Mouse (Mus musculus): ENCODE results near the gene Gipc3.

Gipc3 gene

GRCm38 (mm10) chr10:81367207-81367495 is 24.1 kb upstream of the Gipc3 start:
- no peak for DNase-seq (ENCODE audit: low spot score)

- no peak for DNase-seq (ENCODE audit: low spot score)
Measured at GRCm38 (mm10) chr10:81366477-81367206, 23.6 kb upstream of the Gipc3 start.

- DNase-seq (ENCODE audit: low spot score), result peak; percentile 85
Measured at GRCm38 (mm10) chr10:81365672-81366476, 22.8 kb upstream of the Gipc3 start, which contains the start of gene 4930404N11Rik. Gene 4930404N11Rik (minus strand): TSS chr10:81365816.

- DNase-seq (ENCODE audit: low spot score), result no peak
Measured at GRCm38 (mm10) chr10:81365073-81365472, 22.0 kb upstream of the Gipc3 start.

- no peak for DNase-seq (ENCODE audit: low spot score)
Measured at GRCm38 (mm10) chr10:81364666-81365065, 21.6 kb upstream of the Gipc3 start.

GRCm38 (mm10) chr10:81363436-81364346 is 20.6 kb upstream of the Gipc3 start:
- no peak for DNase-seq (ENCODE audit: low spot score)

GRCm38 (mm10) chr10:81362336-81362949 is 19.4 kb upstream of the Gipc3 start:
- no peak for DNase-seq (ENCODE audit: low spot score)

GRCm38 (mm10) chr10:81360721-81361120 is 17.7 kb upstream of the Gipc3 start:
- DNase-seq (ENCODE audit: low spot score), result no peak

- no peak for DNase-seq (ENCODE audit: low spot score)
Measured at GRCm38 (mm10) chr10:81358841-81359240, 15.8 kb upstream of the Gipc3 start.

- no peak for DNase-seq (ENCODE audit: low spot score)
Measured at GRCm38 (mm10) chr10:81358209-81358608, 15.1 kb upstream of the Gipc3 start.

- DNase-seq (ENCODE audit: low spot score), result peak; percentile 95
Measured at GRCm38 (mm10) chr10:81356991-81357844, 14.2 kb upstream of the Gipc3 start, which contains the start of gene Mfsd12. Gene Mfsd12 (plus strand): TSS chr10:81357491.

- DNase-seq (ENCODE audit: low spot score), result no peak
Measured at GRCm38 (mm10) chr10:81356352-81356990, 13.4 kb upstream of the Gipc3 start.

- DNase-seq (ENCODE audit: low spot score), result no peak
Measured at GRCm38 (mm10) chr10:81355533-81355932, 12.5 kb upstream of the Gipc3 start.

GRCm38 (mm10) chr10:81354738-81355477 is 11.8 kb upstream of the Gipc3 start:
- no peak for DNase-seq (ENCODE audit: low spot score)

- DNase-seq (ENCODE audit: low spot score), result no peak
Measured at GRCm38 (mm10) chr10:81351678-81352291, 8.7 kb upstream of the Gipc3 start.

GRCm38 (mm10) chr10:81350351-81351063 is 7.4 kb upstream of the Gipc3 start, which contains the start of gene Hmg20b:
Gene Hmg20b (minus strand): TSS chr10:81350480.
- peak; percentile 99 for DNase-seq (ENCODE audit: low spot score)

- DNase-seq (ENCODE audit: low spot score), result no peak
Measured at GRCm38 (mm10) chr10:81349961-81350350, 6.9 kb upstream of the Gipc3 start.

GRCm38 (mm10) chr10:81349146-81349545 is 6.1 kb upstream of the Gipc3 start:
- DNase-seq (ENCODE audit: low spot score), result peak; percentile 72
